Mouse (Mus musculus) left cerebral cortex, adult 2 months (tissue): ENCODE measurements around the gene Bbs10. TPM values are rescaled to one million over a fixed set of nuclear protein-coding genes. Genes with fewer than 3 reads are reported as not detected.

Experiments
- DNase-seq, 2 experiments: peaks; one replicate each; pipeline ENCODE4 v3.0.0; 2021 to 2022; ENCODE audit warnings: low spot score in 2 of 2, mixed read lengths in 1 of 2; ENCODE audit errors: extremely low spot score in 1 of 2
- H3K27ac ChIP-seq: fragments of 200-600 bp; 2 replicates; pipeline ENCODE4 v1.8.1; 2022
- H3K4me3 ChIP-seq: fragments of 200-600 bp; 2 replicates; pipeline ENCODE4 v1.8.1; 2022
- CTCF ChIP-seq: fragments of 200-600 bp; IDR thresholded peaks from 2 replicates; pipeline ENCODE4 v1.8.1; 2022; ENCODE audit warnings: antibody characterized with exemption, mild to moderate bottlenecking, moderate library complexity
- intact Hi-C: fragments of 180-260 bp; cut with DNase I; formaldehyde crosslinking; loops from one replicate; pipeline ENCODE4 v1.15.1; 2025
- total RNA-seq, 2 experiments: library from RNA; stranded (reverse); gene quantifications; 2 replicates each; pipeline ENCODE4 v1.2.3; 2021

Gene Bbs10
- total RNA-seq, 2 experiments from 2014 or later, result 4.9 to 6.7 TPM

GRCm38 (mm10) chr10:111327957-111328356 lies 29.5 kb downstream of the Bbs10 start:
- no peak for DNase-seq
- TF ChIP-seq CTCF, result no peak
- no peak overlapping the region for H3K4me3 ChIP-seq
- intact Hi-C loops, result no loop called here
- H3K27ac ChIP-seq, result no peak overlapping the region

GRCm38 (mm10) chr10:111329326-111329725 lies 30.8 kb downstream of the Bbs10 start:
- Histone ChIP-seq H3K27ac (no peak overlapping the region), H3K4me3 (no peak overlapping the region)
- intact Hi-C loops, result no loop called here
- no peak for DNase-seq
- no peak for TF ChIP-seq CTCF

GRCm38 (mm10) chr10:111334902-111335301 lies 36.4 kb downstream of the Bbs10 start:
- DNase-seq, result no peak
- intact Hi-C loops, result no loop called here
- Histone ChIP-seq H3K4me3 (no peak overlapping the region), H3K27ac (no peak overlapping the region)
- no peak for TF ChIP-seq CTCF

- intact Hi-C loops, result no loop called here
- DNase-seq, result no peak
- no peak for TF ChIP-seq CTCF
- H3K27ac ChIP-seq, result no peak overlapping the region
- H3K4me3 ChIP-seq, result no peak overlapping the region
Observed at GRCm38 (mm10) chr10:111335517-111336352, 37.3 kb downstream of the Bbs10 start.

DNA sequence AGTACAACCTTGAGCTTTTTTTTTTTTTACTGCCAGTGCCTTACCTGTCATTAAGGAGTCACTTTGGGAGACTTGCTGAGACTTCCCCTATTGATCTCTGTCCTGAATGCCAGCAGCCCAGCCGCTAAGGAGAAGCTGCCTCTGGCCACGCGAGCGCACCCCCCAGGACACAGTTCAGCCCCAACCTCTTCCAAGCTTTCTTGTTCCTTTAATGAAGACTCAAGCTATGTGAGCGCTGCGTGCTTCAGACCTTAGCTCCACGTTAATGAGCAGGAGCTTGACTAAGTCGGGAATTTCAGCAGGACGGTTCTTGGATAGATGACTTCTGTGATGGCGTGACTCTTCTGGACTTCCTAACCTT lies 37.9 kb downstream of the Bbs10 start:
- TF ChIP-seq CTCF, result no peak
- H3K27ac ChIP-seq, result no peak overlapping the region
- DNase-seq, result no peak
- intact Hi-C loops, result no loop called here
- H3K4me3 ChIP-seq, result no peak overlapping the region

DNA sequence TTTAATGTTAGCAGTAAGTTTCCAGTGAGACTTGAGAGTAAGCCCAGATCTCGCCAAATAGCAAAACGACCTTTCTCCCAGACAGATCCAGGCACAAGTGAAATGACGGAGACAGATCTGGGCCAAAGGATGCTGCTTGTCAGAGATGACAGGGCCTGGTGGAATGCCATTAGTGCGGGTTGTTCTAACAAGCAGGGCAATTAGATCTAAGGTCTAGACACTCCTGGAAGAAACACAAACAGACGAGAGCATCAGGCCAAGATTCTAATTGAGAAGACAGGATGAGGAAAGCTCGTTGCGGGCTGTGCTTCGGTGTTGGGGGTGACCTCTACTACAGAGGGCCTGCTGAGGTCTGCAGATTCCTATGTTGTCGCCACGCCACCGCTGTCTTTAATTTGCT lies 40.8 kb downstream of the Bbs10 start:
- Histone ChIP-seq H3K4me3 (no peak overlapping the region), H3K27ac (no peak overlapping the region)
- TF ChIP-seq CTCF, result no peak
- no peak for DNase-seq
- intact Hi-C loops, result no loop called here

DNA sequence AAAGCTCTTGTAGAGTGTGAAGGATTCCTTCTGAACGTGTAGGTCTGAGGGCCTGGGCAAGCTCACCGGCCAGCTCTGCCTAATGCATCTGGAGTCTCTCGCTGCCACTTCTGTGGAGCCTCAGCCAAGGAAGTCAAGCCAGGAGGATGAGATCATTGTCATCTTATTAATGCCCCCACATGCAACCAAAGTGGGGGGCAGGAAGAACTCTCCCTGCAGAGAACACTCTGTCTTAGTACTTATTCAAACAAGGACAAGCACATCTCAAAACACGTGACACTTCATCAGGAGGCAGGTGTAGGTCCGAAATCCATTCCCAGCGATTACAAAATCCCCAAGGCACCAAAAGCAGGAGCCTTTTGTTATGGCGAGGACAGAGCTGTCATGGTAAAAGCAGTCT lies 43.3 kb downstream of the Bbs10 start:
- H3K27ac ChIP-seq, result no peak overlapping the region
- intact Hi-C loops, result no loop called here
- H3K4me3 ChIP-seq, result no peak overlapping the region
- DNase-seq, result no peak
- TF ChIP-seq CTCF, result no peak

DNA sequence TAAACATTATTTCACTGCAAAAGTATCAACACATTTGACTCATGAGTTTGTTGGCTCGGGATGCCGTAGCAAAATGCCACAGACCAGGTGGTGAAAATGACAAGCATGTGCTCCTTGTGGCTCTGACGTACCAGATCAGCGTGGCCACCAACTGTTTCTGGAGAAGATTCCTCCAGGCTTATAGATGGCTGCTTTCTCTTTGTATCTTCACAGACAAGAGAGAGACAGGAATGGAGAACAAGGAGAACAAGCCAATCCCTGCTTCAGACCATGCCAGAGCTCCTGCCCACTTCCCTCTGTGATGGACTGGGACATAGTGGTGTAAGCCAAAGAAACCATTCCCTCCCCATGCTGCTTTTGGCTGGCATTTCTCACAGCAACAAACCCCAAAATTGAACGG lies 45.1 kb downstream of the Bbs10 start:
- no peak for TF ChIP-seq CTCF
- H3K27ac ChIP-seq, result no peak overlapping the region
- H3K4me3 ChIP-seq, result no peak overlapping the region
- DNase-seq, result no peak
- intact Hi-C loops, result no loop called here

- DNase-seq, result no peak
- TF ChIP-seq CTCF, result no peak
- intact Hi-C loops, result no loop called here
- no peak overlapping the region for H3K27ac ChIP-seq
- no peak overlapping the region for H3K4me3 ChIP-seq
Observed at GRCm38 (mm10) chr10:111348263-111348662, 49.8 kb downstream of the Bbs10 start.

Other genes with a start within 250 kb of the Bbs10 start
- 100 to 1,000 TPM in 1 of 2 experiments, 10 to 100 TPM in 1; 93.8 to 104 TPM for gene Osbpl8, start 133.9 kb upstream of the Bbs10 start, total RNA-seq
- 100 to 1,000 TPM; 217 to 237 TPM for gene Nap1l1, start 174.5 kb downstream of the Bbs10 start, total RNA-seq
- gene Phlda1, start 207.6 kb downstream of the Bbs10 start, total RNA-seq, result 10 to 100 TPM; 31.3 to 42.2 TPM